Mouse (Mus musculus): ENCODE results near the gene Olfr543.

DNA sequence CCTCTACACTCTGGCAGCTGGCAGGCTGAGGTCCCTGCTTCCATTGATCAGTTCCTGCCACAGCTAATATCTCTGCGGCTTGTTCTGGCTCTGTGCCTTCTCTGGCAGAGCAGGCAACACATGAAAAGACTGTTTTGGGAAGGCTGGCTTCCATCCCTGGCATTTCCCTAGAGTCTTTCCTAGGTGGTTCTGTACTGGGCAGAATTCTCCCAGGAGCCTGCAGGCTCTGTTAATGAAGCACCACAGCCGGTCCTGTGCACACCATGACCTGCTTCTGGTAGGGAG is 35.5 kb upstream of the Olfr543 start:
- TF ChIP-seq CTCF (IDR thresholded peaks at IDR 0.05; ENCODE audit: insufficient read depth, low read length) = no peak
- TF ChIP-seq POLR2A (IDR thresholded peaks at IDR 0.05; ENCODE audit: borderline replicate concordance, extremely low read depth, low read depth, low read length) = no peak

All from lung, adult 2 months (tissue).